Mouse (Mus musculus): ENCODE data around the gene Epb41l4b. TPM values are rescaled to one million over a fixed set of nuclear protein-coding genes. Genes with fewer than 3 reads are reported as not detected.
A peak's percentile ranks its signal among the peaks of the same experiment; 100 is the strongest.

Epb41l4b gene
- polyA plus RNA-seq, 1 experiment from 2014 or later: 3.7 TPM

- Histone ChIP-seq H3K9ac (peak overlapping the region; percentile 81), H3K4me2 (peak overlapping the region; percentile 86), H3K36me3 (replicated peaks) (no peaks in the 10 kb centered on the region), H3K4me1 (peaks cover 11% of the 10 kb centered on the region; the same call in 1 of the 2 replicates), H3K27ac (peak overlapping the region; percentile 88), H3K27me3 (replicated peaks) (no peaks in the 10 kb centered on the region), H3K9me3 (no peaks in the 10 kb centered on the region), H3K4me3 (peak overlapping the region; percentile 86)
- under 1% methylated on average over 45 of the region's 45 CpGs for WGBS
- peak; percentile 86 for ATAC-seq (replicated peaks)
Observed at GRCm38 (mm10) chr4:56989431-56990214, 153.6 kb downstream of the Epb41l4b start.

- Histone ChIP-seq H3K4me2 (no peak overlapping the region), H3K36me3 (replicated peaks) (peaks cover 32% of the 10 kb centered on the region), H3K9me3 (no peaks in the 10 kb centered on the region), H3K9ac (no peak overlapping the region), H3K27me3 (replicated peaks) (no peaks in the 10 kb centered on the region), H3K4me3 (no peak overlapping the region), H3K4me1 (no peaks in the 10 kb centered on the region), H3K27ac (no peak overlapping the region)
- 83% methylated on average over 7 of the region's 7 CpGs for WGBS
- no peak for ATAC-seq (replicated peaks)
Observed at GRCm38 (mm10) chr4:56965586-56966179, 177.6 kb downstream of the Epb41l4b start.

GRCm38 (mm10) chr4:56963687-56964086, 179.6 kb downstream of the Epb41l4b start:
- Histone ChIP-seq H3K36me3 (replicated peaks) (peaks cover 41% of the 10 kb centered on the region), H3K4me1 (no peaks in the 10 kb centered on the region), H3K27ac (no peak overlapping the region), H3K27me3 (replicated peaks) (no peaks in the 10 kb centered on the region), H3K4me3 (no peak overlapping the region), H3K4me2 (no peak overlapping the region), H3K9me3 (no peaks in the 10 kb centered on the region), H3K9ac (no peak overlapping the region)
- 89% methylated on average over 6 of the region's 6 CpGs for WGBS
- ATAC-seq (replicated peaks): no peak

- Histone ChIP-seq H3K4me2 (no peak overlapping the region), H3K9me3 (no peaks in the 10 kb centered on the region), H3K27me3 (replicated peaks) (no peaks in the 10 kb centered on the region), H3K36me3 (replicated peaks) (peaks cover 24% of the 10 kb centered on the region), H3K4me1 (no peaks in the 10 kb centered on the region), H3K9ac (no peak overlapping the region), H3K4me3 (no peak overlapping the region), H3K27ac (no peak overlapping the region)
- no peak for ATAC-seq (replicated peaks)
- 87% methylated on average over 12 of the region's 12 CpGs for WGBS
Observed at GRCm38 (mm10) chr4:56961320-56961925, 181.8 kb downstream of the Epb41l4b start.

- WGBS: 63% methylated on average over 9 of the region's 9 CpGs
Observed at GRCm38 (mm10) chr4:56957518-56957917, 185.7 kb downstream of the Epb41l4b start.

GRCm38 (mm10) chr4:56953235-56953634, 190.0 kb downstream of the Epb41l4b start:
- no peaks in the 10 kb centered on the region for H3K36me3 ChIP-seq (replicated peaks)

More at GRCm38 (mm10) chr4:56957518-56957917, 185.7 kb downstream of the Epb41l4b start:
- no peak overlapping the region for H3K9ac ChIP-seq
- H3K4me1 ChIP-seq: no peaks in the 10 kb centered on the region
- no peak overlapping the region for H3K4me3 ChIP-seq
- H3K27ac ChIP-seq: no peak overlapping the region
- ATAC-seq (replicated peaks): no peak
- H3K36me3 ChIP-seq (replicated peaks): peaks cover 17% of the 10 kb centered on the region; the same call in 1 of the 2 replicates
- no peaks in the 10 kb centered on the region for H3K27me3 ChIP-seq (replicated peaks)
- no peaks in the 10 kb centered on the region for H3K9me3 ChIP-seq
- H3K4me2 ChIP-seq: no peak overlapping the region

GRCm38 (mm10) chr4:56951701-56952100, 191.5 kb downstream of the Epb41l4b start:
- H3K4me3 ChIP-seq: no peak overlapping the region
- H3K27me3 ChIP-seq (replicated peaks): no peaks in the 10 kb centered on the region
- ATAC-seq (replicated peaks): no peak
- no peaks in the 10 kb centered on the region for H3K4me1 ChIP-seq
- no peaks in the 10 kb centered on the region for H3K36me3 ChIP-seq (replicated peaks)
- WGBS: 81% methylated on average over 3 of the region's 3 CpGs
- H3K9me3 ChIP-seq: no peaks in the 10 kb centered on the region
- no peak overlapping the region for H3K9ac ChIP-seq
- H3K27ac ChIP-seq: no peak overlapping the region
- no peak overlapping the region for H3K4me2 ChIP-seq

More at GRCm38 (mm10) chr4:56953235-56953634, 190.0 kb downstream of the Epb41l4b start:
- Histone ChIP-seq H3K9ac (no peak overlapping the region), H3K27me3 (replicated peaks) (no peaks in the 10 kb centered on the region), H3K9me3 (no peaks in the 10 kb centered on the region), H3K27ac (no peak overlapping the region), H3K4me3 (no peak overlapping the region), H3K4me1 (no peaks in the 10 kb centered on the region), H3K4me2 (no peak overlapping the region)
- ATAC-seq (replicated peaks): no peak
- 76% methylated on average over 6 of the region's 6 CpGs for WGBS

GRCm38 (mm10) chr4:56949494-56949893, 193.7 kb downstream of the Epb41l4b start:
- no peak for ATAC-seq (replicated peaks)
- Histone ChIP-seq H3K4me1 (peaks cover 10% of the 10 kb centered on the region), H3K36me3 (replicated peaks) (no peaks in the 10 kb centered on the region), H3K27me3 (replicated peaks) (no peaks in the 10 kb centered on the region), H3K4me3 (no peak overlapping the region), H3K9me3 (no peaks in the 10 kb centered on the region), H3K27ac (no peak overlapping the region), H3K9ac (no peak overlapping the region), H3K4me2 (no peak overlapping the region)
- 63% methylated on average over 6 of the region's 6 CpGs for WGBS

GRCm38 (mm10) chr4:56946641-56947640, 196.3 kb downstream of the Epb41l4b start, which contains the start of gene Tmem245:
Tmem245 (minus strand) TSS chr4:56947437.
- peak; percentile 97 for ATAC-seq (replicated peaks)
- Histone ChIP-seq H3K27me3 (replicated peaks) (no peaks in the 10 kb centered on the region), H3K9ac (peak within 1 kb of the TSS; percentile 74), H3K4me1 (peaks cover 17% of the 10 kb centered on the region), H3K36me3 (replicated peaks) (no peaks in the 10 kb centered on the region), H3K9me3 (no peaks in the 10 kb centered on the region), H3K27ac (peak within 1 kb of the TSS; percentile 87), H3K4me2 (peak within 1 kb of the TSS; percentile 96), H3K4me3 (peak within 1 kb of the TSS; percentile 68)
- WGBS: under 1% methylated on average over 106 of the region's 107 CpGs

- peak overlapping the region; percentile 68 for H3K4me3 ChIP-seq
- H3K4me1 ChIP-seq: peaks cover 17% of the 10 kb centered on the region
- 1% methylated on average over 14 of the region's 14 CpGs for WGBS
- H3K9me3 ChIP-seq: no peaks in the 10 kb centered on the region
- H3K4me2 ChIP-seq: peak overlapping the region; percentile 96
- ATAC-seq (replicated peaks): no peak
- no peaks in the 10 kb centered on the region for H3K27me3 ChIP-seq (replicated peaks)
- no peak overlapping the region for H3K27ac ChIP-seq
- H3K36me3 ChIP-seq (replicated peaks): no peaks in the 10 kb centered on the region
- peak overlapping the region; percentile 74 for H3K9ac ChIP-seq
Observed at GRCm38 (mm10) chr4:56946180-56946579, 197.1 kb downstream of the Epb41l4b start.

GRCm38 (mm10) chr4:56944286-56944685, 199.0 kb downstream of the Epb41l4b start:
- Histone ChIP-seq H3K9me3 (no peaks in the 10 kb centered on the region), H3K36me3 (replicated peaks) (no peaks in the 10 kb centered on the region), H3K27ac (no peak overlapping the region), H3K4me1 (peaks cover 17% of the 10 kb centered on the region), H3K27me3 (replicated peaks) (no peaks in the 10 kb centered on the region), H3K4me3 (no peak overlapping the region), H3K4me2 (no peak overlapping the region), H3K9ac (no peak overlapping the region)
- ATAC-seq (replicated peaks): no peak
- 56% methylated on average over 4 of the region's 4 CpGs for WGBS
